Mouse (Mus musculus) myocyte (in vitro differentiated cells): Measurements from ENCODE around the gene Ing4.

Experiments
- E2F4 ChIP-seq: IDR thresholded peaks from one replicate; pipeline ENCODE4 v1.6.1; 2011; ENCODE audit warnings: mild to moderate bottlenecking, control low read depth, moderate library complexity; ENCODE audit not compliant: insufficient read depth
- MYOD1 ChIP-seq, 3 experiments: IDR thresholded peaks; one replicate each; pipeline ENCODE4 v1.6.1; 2011; ENCODE audit warnings: control low read depth in 2 of 3, low read depth in 2 of 3, mild to moderate bottlenecking in 2 of 3, moderate library complexity in 1 of 3; ENCODE audit not compliant: insufficient read length in 2 of 3, control insufficient read depth in 1 of 3
- POLR2A ChIP-seq: IDR thresholded peaks from one replicate; pipeline ENCODE4 v1.6.1; 2011; ENCODE audit warnings: low read depth, mild to moderate bottlenecking, control low read depth, moderate library complexity; ENCODE audit not compliant: insufficient read length
- POLR2AphosphoS2 ChIP-seq: IDR thresholded peaks from one replicate; pipeline ENCODE4 v1.6.1; 2011; ENCODE audit warnings: low read depth, control low read depth; ENCODE audit not compliant: insufficient read length
- REST ChIP-seq: IDR thresholded peaks from one replicate; pipeline ENCODE4 v1.6.1; 2011; ENCODE audit warnings: mild to moderate bottlenecking, control low read depth, moderate library complexity; ENCODE audit not compliant: insufficient read depth, insufficient read length
- TCF12 ChIP-seq: IDR thresholded peaks from one replicate; pipeline ENCODE4 v1.6.1; 2011; ENCODE audit warnings: mild to moderate bottlenecking, control low read depth; ENCODE audit not compliant: poor library complexity, insufficient read depth, severe bottlenecking
- TCF3 ChIP-seq: IDR thresholded peaks from one replicate; pipeline ENCODE4 v1.6.1; 2011; ENCODE audit warnings: low read depth, control low read depth; ENCODE audit not compliant: insufficient read length
- USF1 ChIP-seq: IDR thresholded peaks from one replicate; pipeline ENCODE4 v1.6.1; 2011; ENCODE audit warnings: low read depth, mild to moderate bottlenecking, control low read depth, moderate library complexity

DNA sequence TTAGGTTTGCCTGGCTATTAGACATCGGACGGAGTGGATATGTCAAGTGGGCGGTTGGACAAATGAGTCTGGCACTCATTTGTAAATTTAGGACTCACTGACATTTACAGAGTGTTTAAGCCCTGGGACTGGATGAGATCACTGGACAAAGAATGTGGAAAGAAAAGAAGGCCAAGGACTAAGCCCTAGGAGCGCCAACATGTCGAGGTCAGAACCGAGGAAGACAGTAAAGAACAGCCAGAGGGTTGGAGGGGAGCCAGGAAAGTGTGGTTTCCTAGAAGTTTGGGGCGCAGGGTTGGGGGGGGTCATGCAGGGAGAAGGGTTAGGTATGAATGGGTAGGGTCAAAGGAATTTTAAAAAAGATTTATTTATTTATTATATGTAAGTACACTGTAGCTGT lies 44.3 kb upstream of the Ing4 start:
- TF ChIP-seq POLR2A = no peak
- TF ChIP-seq TCF3 = no peak
- TF ChIP-seq MYOD1 (IDR thresholded peaks at IDR 0.05; ENCODE audit: control insufficient read depth in 1 of 3, insufficient read length in 2 of 3, low read depth in 2 of 3) = no peak
- no peak for TF ChIP-seq REST
- TF ChIP-seq E2F4 = no peak
- TF ChIP-seq TCF12 = no peak
- TF ChIP-seq POLR2AphosphoS2 = no peak
- TF ChIP-seq USF1 = no peak
